Mouse (Mus musculus) bone marrow, adult 2 months (tissue): ENCODE measurements around the gene Mrps36.
"Not testable (repeated sequence)": the region's sequence is repeated elsewhere in the genome, so short reads cannot be mapped to it uniquely, and the experiment has no call there.

Source experiments
- CTCF ChIP-seq: fragments of 200-500 bp; IDR thresholded peaks from 2 replicates; pipeline ENCODE4 v1.5.1; 2011; ENCODE audit warnings: low read length, control low read depth; ENCODE audit not compliant: control insufficient read depth, insufficient read depth
- POLR2A ChIP-seq: fragments of 200-500 bp; IDR thresholded peaks from 2 replicates; pipeline ENCODE4 v1.6.1; 2011; ENCODE audit warnings: low read depth, mild to moderate bottlenecking, control low read depth, low read length, borderline replicate concordance; ENCODE audit not compliant: control insufficient read depth

DNA sequence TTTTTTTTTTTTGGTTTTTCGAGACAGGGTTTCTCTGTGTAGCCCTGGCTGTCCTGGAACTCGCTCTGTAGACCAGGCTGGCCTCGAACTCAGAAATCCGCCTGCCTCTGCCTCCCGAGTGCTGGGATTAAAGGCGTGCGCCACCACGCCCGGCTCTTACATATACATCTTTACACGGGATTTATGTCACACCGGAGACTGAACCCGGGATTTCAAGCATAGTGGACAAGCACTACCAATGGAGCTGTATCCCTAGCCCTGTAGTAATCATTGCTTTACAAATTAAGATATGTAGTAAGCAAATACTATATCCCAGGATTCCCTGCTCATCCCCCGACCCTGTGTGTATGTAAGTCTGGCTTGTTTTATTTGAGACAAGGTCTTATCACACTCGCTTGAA, 43.6 kb upstream of the Mrps36 start:
- TF ChIP-seq POLR2A, CTCF: not testable (repeated sequence)
